Mouse (Mus musculus): Measurements from ENCODE around the gene Cobll1.

The Cobll1 gene

GRCm38 (mm10) chr2:65095571-65095970 is 143.6 kb downstream of the Cobll1 start:
- DNase-seq (ENCODE audit: low read depth, low spot score), result no peak

GRCm38 (mm10) chr2:65093990-65094389 is 145.2 kb downstream of the Cobll1 start:
- DNase-seq (ENCODE audit: low read depth, low spot score), result no peak

- DNase-seq (ENCODE audit: low read depth, low spot score), result no peak
Measured at GRCm38 (mm10) chr2:65090986-65091385, 148.2 kb downstream of the Cobll1 start.

GRCm38 (mm10) chr2:65087197-65087596 is 152.0 kb downstream of the Cobll1 start:
- DNase-seq (ENCODE audit: low read depth, low spot score), result no peak

GRCm38 (mm10) chr2:65083411-65083810 is 155.8 kb downstream of the Cobll1 start:
- no peak for DNase-seq (ENCODE audit: low read depth, low spot score)

GRCm38 (mm10) chr2:65077544-65077943 is 161.7 kb downstream of the Cobll1 start:
- DNase-seq (ENCODE audit: low read depth, low spot score), result no peak

GRCm38 (mm10) chr2:65075840-65076239 is 163.4 kb downstream of the Cobll1 start:
- no peak for DNase-seq (ENCODE audit: low read depth, low spot score)

GRCm38 (mm10) chr2:65075431-65075830 is 163.8 kb downstream of the Cobll1 start:
- DNase-seq (ENCODE audit: low read depth, low spot score), result no peak

- DNase-seq (ENCODE audit: low read depth, low spot score), result no peak
Measured at GRCm38 (mm10) chr2:65072205-65072604, 167.0 kb downstream of the Cobll1 start.

GRCm38 (mm10) chr2:65053764-65054163 is 185.4 kb downstream of the Cobll1 start:
- DNase-seq (ENCODE audit: low read depth, low spot score), result no peak

GRCm38 (mm10) chr2:65052191-65053012 is 186.8 kb downstream of the Cobll1 start:
- no peak for DNase-seq (ENCODE audit: low read depth, low spot score)

GRCm38 (mm10) chr2:65050776-65051175 is 188.4 kb downstream of the Cobll1 start:
- no peak for DNase-seq (ENCODE audit: low read depth, low spot score)

GRCm38 (mm10) chr2:65048234-65049017 is 190.8 kb downstream of the Cobll1 start:
- no peak for DNase-seq (ENCODE audit: low read depth, low spot score)

Data from R1 (cell line).